Mouse (Mus musculus) lung, adult 2 months (tissue): ENCODE measurements at regions not wholly inside any gene's neighbourhood (a gene's known extent, or its start where the extent isn't known, plus 50 kb on each side); places are given as distances from the start of the nearest gene placed in this dataset.

Experiments used
- CTCF ChIP-seq: fragments of 200-500 bp; IDR thresholded peaks from 2 replicates; pipeline ENCODE4 v1.5.1; 2011; ENCODE audit warnings: mild to moderate bottlenecking, low read length, control low read depth; ENCODE audit not compliant: insufficient read depth
- POLR2A ChIP-seq: fragments of 200-500 bp; IDR thresholded peaks from 2 replicates; pipeline ENCODE4 v1.6.1; 2011; ENCODE audit warnings: low read depth, mild to moderate bottlenecking, control low read depth, low read length, borderline replicate concordance; ENCODE audit errors: extremely low read depth

- TF ChIP-seq CTCF (no peak), POLR2A (no peak)
Observed at GRCm38 (mm10) chr15:62244819-62245218, 1322.0 kb upstream of the A1bg start.
